Mouse (Mus musculus) hindbrain, embryonic 16.5 days (tissue): ENCODE results near the gene Msi2. TPM values are rescaled to one million over a fixed set of nuclear protein-coding genes. Genes with fewer than 3 reads are reported as not detected.

Experiments
- ATAC-seq: fragments of 200-750 bp; cut with Nextera tagmentation; 2 replicates; pipeline ENCODE4 v1.8.0; 2017; ENCODE audit warnings: moderate TSS enrichment, moderate library complexity
- H3K27ac ChIP-seq: fragments of 300-500 bp; sonication (generic); 2 replicates; pipeline ENCODE4 v1.5.1; 2014; ENCODE audit warnings: low read depth, mild to moderate bottlenecking, control low read depth, low read length, moderate library complexity
- H3K27me3 ChIP-seq: fragments of 300-500 bp; sonication (generic); replicated peaks from 2 replicates; pipeline ENCODE4 v1.6.1; 2014; ENCODE audit warnings: low read length; ENCODE audit not compliant: control insufficient read depth, insufficient read depth
- H3K36me3 ChIP-seq: fragments of 300-500 bp; sonication (generic); 2 replicates; pipeline ENCODE4 v1.6.1; 2014; ENCODE audit warnings: mild to moderate bottlenecking, low read length, moderate library complexity, mixed read lengths; ENCODE audit not compliant: control insufficient read depth, insufficient read depth
- H3K4me1 ChIP-seq: fragments of 300-500 bp; sonication (generic); 2 replicates; pipeline ENCODE4 v1.6.1; 2014; ENCODE audit warnings: low read depth, low read length; ENCODE audit not compliant: control insufficient read depth, insufficient read depth
- H3K4me2 ChIP-seq: fragments of 300-500 bp; sonication (generic); 2 replicates; pipeline ENCODE4 v1.6.1; 2014; ENCODE audit warnings: mild to moderate bottlenecking, low read length, control low read depth, moderate library complexity
- H3K4me3 ChIP-seq: fragments of 300-500 bp; sonication (generic); 2 replicates; pipeline ENCODE4 v1.5.1; 2014; ENCODE audit warnings: mild to moderate bottlenecking, low read length, control low read depth, moderate library complexity
- H3K9ac ChIP-seq: fragments of 300-500 bp; sonication (generic); 2 replicates; pipeline ENCODE4 v1.6.1; 2014; ENCODE audit warnings: low read depth, mild to moderate bottlenecking, control low read depth, low read length, moderate library complexity
- H3K9me3 ChIP-seq: fragments of 300-500 bp; sonication (generic); 2 replicates; pipeline ENCODE4 v1.6.1; 2014; ENCODE audit warnings: mild to moderate bottlenecking, low read length, moderate library complexity; ENCODE audit not compliant: control insufficient read depth
- WGBS: fragments of 180-500 bp; shearing (Covaris S2); extraction: QIAGEN DNeasy Blood & Tissue Kit; methylation state at CpG from one replicate; pipeline ENCODE4 v1.1.7; 2014; 5-methylcytosine and 5-hydroxymethylcytosine counted together
- polyA plus RNA-seq: library from polyadenylated mRNA; unstranded; fragments of >200 nt; fragmentation: Nextera tagmentation; extraction: Ambion mirVana; gene quantifications from 2 replicates; pipeline ENCODE4 v1.2.1, GENCODE M21; 2015

Gene Msi2
- polyA plus RNA-seq, 1 experiment from 2014 or later, result 31.0 TPM

DNA sequence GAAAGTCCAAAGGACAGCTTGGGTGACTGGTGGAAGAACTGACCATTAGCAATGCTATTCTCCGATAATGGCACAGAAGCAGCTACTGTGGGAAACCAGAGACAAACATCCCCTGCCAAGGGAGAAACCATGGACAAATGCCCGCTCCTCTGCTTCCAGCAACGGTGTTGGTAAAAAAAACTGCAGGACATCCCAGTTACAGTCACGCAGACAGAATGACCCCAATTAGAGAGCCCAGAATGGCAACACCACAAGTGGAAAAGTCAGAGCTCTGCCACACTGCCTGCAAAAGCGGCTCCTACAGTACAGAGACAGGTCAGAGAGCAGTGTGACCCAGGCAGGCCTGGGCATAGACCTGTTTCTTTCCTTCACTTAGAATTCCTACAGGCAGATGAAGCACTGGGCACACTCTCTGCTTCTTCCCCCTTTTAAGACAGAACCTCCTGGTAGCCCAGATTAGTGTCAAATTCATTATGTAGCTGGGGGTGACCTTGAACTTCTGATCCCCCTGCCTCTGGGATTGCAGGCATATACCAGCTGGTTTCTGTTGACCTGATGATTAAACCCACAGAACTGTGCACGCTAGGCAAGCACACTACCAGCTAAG lies 79.3 kb downstream of the Msi2 start:
- Histone ChIP-seq H3K4me2 (no peak overlapping the region), H3K36me3 (no peaks in the 10 kb centered on the region), H3K27ac (peak overlapping the region; percentile 36; the same call in 1 of the 2 replicates), H3K27me3 (no peaks in the 10 kb centered on the region), H3K4me3 (no peak overlapping the region), H3K9ac (no peak overlapping the region), H3K9me3 (no peaks in the 10 kb centered on the region), H3K4me1 (peaks cover 26% of the 10 kb centered on the region)
- WGBS, result 65% methylated on average over 6 of the region's 6 CpGs
- ATAC-seq, result no peak

DNA sequence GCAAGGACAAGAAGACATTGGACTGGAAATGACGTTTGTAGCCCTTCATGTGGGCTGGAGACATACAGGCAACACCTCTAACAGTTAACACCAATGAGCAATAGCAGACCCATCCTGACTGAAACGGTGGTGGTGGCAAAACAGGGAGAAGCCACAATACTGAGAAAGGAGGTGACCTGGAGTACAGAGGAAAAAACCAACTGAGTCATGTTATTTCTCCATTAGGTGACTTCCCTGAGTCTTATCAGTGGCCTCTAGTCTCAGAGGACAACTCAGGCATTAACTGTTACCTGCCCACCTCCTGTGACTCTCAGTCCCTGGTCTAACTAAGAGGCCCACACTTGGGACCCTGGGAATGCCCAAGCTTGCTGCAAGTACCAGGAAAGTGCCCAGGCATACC lies 80.1 kb downstream of the Msi2 start:
- Histone ChIP-seq H3K4me3 (no peak overlapping the region), H3K36me3 (no peaks in the 10 kb centered on the region), H3K27ac (no peak overlapping the region), H3K4me2 (no peak overlapping the region), H3K4me1 (peaks cover 21% of the 10 kb centered on the region), H3K27me3 (no peaks in the 10 kb centered on the region), H3K9ac (no peak overlapping the region), H3K9me3 (no peaks in the 10 kb centered on the region)
- ATAC-seq, result no peak
- 61% methylated on average over 2 of the region's 2 CpGs for WGBS

DNA sequence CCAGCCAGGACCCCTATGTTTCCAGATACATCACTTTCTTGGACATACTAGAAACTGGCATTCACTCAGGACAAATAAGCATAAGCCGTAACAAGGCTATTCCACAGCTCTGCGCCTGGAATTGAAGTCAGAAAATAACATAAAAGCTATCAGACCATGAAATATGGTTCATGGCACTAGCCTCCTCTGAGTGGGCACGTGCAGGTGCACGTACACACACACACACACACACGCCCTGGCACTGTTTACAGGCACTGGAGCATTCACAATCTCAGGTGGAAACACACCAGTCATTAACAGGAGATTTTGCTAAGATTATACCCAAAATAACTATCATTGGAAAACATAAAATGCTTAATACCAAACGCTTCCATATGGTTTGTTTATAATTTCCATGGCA lies 81.4 kb downstream of the Msi2 start:
- WGBS, result 63% methylated on average over 6 of the region's 6 CpGs
- Histone ChIP-seq H3K4me3 (no peak overlapping the region), H3K27me3 (no peaks in the 10 kb centered on the region), H3K36me3 (no peaks in the 10 kb centered on the region), H3K9ac (no peak overlapping the region), H3K9me3 (no peaks in the 10 kb centered on the region), H3K27ac (no peak overlapping the region), H3K4me1 (peaks cover 21% of the 10 kb centered on the region), H3K4me2 (no peak overlapping the region)
- ATAC-seq, result no peak

- no peak overlapping the region for H3K27ac ChIP-seq
- H3K4me1 ChIP-seq, result peaks cover 21% of the 10 kb centered on the region
- H3K9me3 ChIP-seq, result no peaks in the 10 kb centered on the region
- WGBS, result 84% methylated on average over 5 of the region's 5 CpGs
- H3K4me3 ChIP-seq, result no peak overlapping the region
- ATAC-seq, result no peak
- H3K4me2 ChIP-seq, result no peak overlapping the region
- H3K36me3 ChIP-seq, result no peaks in the 10 kb centered on the region
- no peak overlapping the region for H3K9ac ChIP-seq
- H3K27me3 ChIP-seq, result no peaks in the 10 kb centered on the region
These were observed 82.0 kb downstream of the Msi2 start for GRCm38 (mm10) chr11:88636319-88636718.

- H3K9ac ChIP-seq, result no peak overlapping the region
- WGBS, result 64% methylated on average over 1 of the region's 1 CpGs
These were observed 83.7 kb downstream of the Msi2 start for GRCm38 (mm10) chr11:88634627-88635026.

GRCm38 (mm10) chr11:88631932-88632230 lies 86.4 kb downstream of the Msi2 start:
- Histone ChIP-seq H3K27me3 (no peaks in the 10 kb centered on the region), H3K4me1 (peaks cover 26% of the 10 kb centered on the region), H3K27ac (no peak overlapping the region), H3K9ac (no peak overlapping the region), H3K9me3 (no peaks in the 10 kb centered on the region), H3K36me3 (no peaks in the 10 kb centered on the region), H3K4me3 (no peak overlapping the region), H3K4me2 (no peak overlapping the region)
- WGBS, result 92% methylated on average over 3 of the region's 3 CpGs
- no peak for ATAC-seq

More at GRCm38 (mm10) chr11:88634627-88635026, 83.7 kb downstream of the Msi2 start:
- no peaks in the 10 kb centered on the region for H3K36me3 ChIP-seq
- no peak overlapping the region for H3K4me3 ChIP-seq
- no peaks in the 10 kb centered on the region for H3K27me3 ChIP-seq
- no peak for ATAC-seq
- no peaks in the 10 kb centered on the region for H3K9me3 ChIP-seq
- peaks cover 21% of the 10 kb centered on the region for H3K4me1 ChIP-seq
- H3K27ac ChIP-seq, result peak overlapping the region; percentile 26
- no peak overlapping the region for H3K4me2 ChIP-seq

GRCm38 (mm10) chr11:88631084-88631931 lies 87.0 kb downstream of the Msi2 start:
- Histone ChIP-seq H3K9ac (no peak overlapping the region), H3K4me1 (peaks cover 29% of the 10 kb centered on the region), H3K36me3 (no peaks in the 10 kb centered on the region), H3K27me3 (no peaks in the 10 kb centered on the region), H3K9me3 (no peaks in the 10 kb centered on the region), H3K4me3 (no peak overlapping the region), H3K27ac (no peak overlapping the region), H3K4me2 (no peak overlapping the region)
- no peak for ATAC-seq
- 82% methylated on average over 8 of the region's 8 CpGs for WGBS

GRCm38 (mm10) chr11:88629619-88630018 lies 88.7 kb downstream of the Msi2 start:
- Histone ChIP-seq H3K9me3 (no peaks in the 10 kb centered on the region), H3K4me3 (no peak overlapping the region), H3K36me3 (no peaks in the 10 kb centered on the region), H3K9ac (0 out of 2 replicates have a peak overlapping the region, but pooled peaks have one; percentile 33), H3K27ac (peak overlapping the region; percentile 71), H3K4me2 (no peak overlapping the region), H3K4me1 (peaks cover 26% of the 10 kb centered on the region), H3K27me3 (no peaks in the 10 kb centered on the region)
- 19% methylated on average over 4 of the region's 4 CpGs for WGBS
- ATAC-seq, result peak; percentile 68

GRCm38 (mm10) chr11:88629165-88629564 lies 89.1 kb downstream of the Msi2 start:
- H3K4me2 ChIP-seq, result no peak overlapping the region
- H3K9me3 ChIP-seq, result no peaks in the 10 kb centered on the region
- peak overlapping the region; percentile 71 for H3K27ac ChIP-seq
- no peaks in the 10 kb centered on the region for H3K27me3 ChIP-seq
- H3K4me1 ChIP-seq, result peaks cover 25% of the 10 kb centered on the region
- H3K9ac ChIP-seq, result 0 out of 2 replicates have a peak overlapping the region, but pooled peaks have one; percentile 33
- no peaks in the 10 kb centered on the region for H3K36me3 ChIP-seq
- no peak overlapping the region for H3K4me3 ChIP-seq
- peak; percentile 11; the same call in 1 of the 2 replicates for ATAC-seq
- WGBS, result 58% methylated on average over 4 of the region's 4 CpGs
